Mouse (Mus musculus) gastrocnemius, adult 8-10 months (tissue): ENCODE data around the gene Sec61a2. TPM values are rescaled to one million over a fixed set of nuclear protein-coding genes. Genes with fewer than 3 reads are reported as not detected.

Source experiments
- DNase-seq, 2 experiments: peaks; one replicate each; pipeline ENCODE4 v3.0.0; 2022; ENCODE audit warnings: low spot score in 2 of 2
- total RNA-seq, 4 experiments: library from RNA; stranded (reverse); gene quantifications; 2 replicates each; pipeline ENCODE4 v1.2.4; 2022

Sec61a2 gene
- total RNA-seq: 10 to 100 TPM; 30.9 to 34.1 (median 33.6) TPM

DNA sequence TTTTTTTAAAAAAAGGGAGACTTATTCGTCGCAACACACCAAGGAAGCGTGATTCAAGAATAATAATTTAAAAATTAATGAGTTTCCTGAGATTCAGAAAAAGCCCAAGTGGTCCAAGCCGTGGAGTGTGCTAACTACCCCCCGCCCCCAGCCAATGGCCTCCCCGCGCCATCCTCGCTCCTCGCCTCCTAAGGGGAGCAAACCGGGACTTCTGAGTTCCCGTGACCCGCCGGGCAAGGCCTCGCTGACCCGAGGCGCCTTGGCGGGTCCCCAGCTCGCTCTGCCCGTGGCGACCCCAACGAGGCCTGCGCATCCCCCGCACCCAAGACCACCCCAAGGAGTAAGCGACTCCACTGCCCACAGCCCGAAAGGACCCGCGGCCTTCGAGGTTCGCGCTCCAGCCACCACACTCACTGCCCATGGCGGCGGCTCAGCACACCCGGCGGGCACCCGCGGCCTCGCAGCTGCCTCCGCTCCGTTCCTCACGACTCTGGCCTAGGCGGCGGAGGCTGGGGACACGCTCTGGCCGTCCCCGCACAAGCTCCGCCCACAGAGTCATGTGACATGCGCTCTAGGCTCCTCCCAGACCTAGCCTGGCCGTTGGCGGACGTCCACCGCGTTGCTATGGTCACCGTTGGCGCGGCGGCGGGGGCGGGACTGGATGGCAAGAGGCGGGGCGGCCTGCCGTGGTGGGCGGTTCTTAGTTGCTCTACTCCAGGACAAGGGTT lies at the start of gene Sec61a2:
Gene Sec61a2, minus strand, starts transcription at position 590 of the 728 bp plus-strand sequence.
- DNase-seq: peak; percentile 98

DNA sequence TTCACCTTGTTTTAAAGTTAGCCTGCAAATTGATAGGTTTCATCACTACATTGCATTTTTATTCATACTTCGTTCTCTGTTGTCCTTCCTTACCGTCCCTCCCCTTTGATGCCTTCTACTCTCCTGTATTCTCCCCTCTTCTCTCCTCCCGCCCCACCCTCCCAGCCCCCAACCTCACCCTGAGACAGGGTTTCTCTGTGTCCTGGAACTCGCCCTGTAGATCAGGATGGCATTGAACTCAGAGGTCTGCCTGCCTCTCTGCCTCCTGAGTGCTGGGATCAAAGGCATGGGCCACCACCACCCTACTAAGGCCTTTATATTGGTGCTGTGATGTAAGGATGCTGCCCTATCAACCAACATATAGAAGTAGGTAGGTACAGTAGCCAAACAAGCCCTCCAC lies 47.8 kb upstream of the Sec61a2 start:
- no peak for DNase-seq

DNA sequence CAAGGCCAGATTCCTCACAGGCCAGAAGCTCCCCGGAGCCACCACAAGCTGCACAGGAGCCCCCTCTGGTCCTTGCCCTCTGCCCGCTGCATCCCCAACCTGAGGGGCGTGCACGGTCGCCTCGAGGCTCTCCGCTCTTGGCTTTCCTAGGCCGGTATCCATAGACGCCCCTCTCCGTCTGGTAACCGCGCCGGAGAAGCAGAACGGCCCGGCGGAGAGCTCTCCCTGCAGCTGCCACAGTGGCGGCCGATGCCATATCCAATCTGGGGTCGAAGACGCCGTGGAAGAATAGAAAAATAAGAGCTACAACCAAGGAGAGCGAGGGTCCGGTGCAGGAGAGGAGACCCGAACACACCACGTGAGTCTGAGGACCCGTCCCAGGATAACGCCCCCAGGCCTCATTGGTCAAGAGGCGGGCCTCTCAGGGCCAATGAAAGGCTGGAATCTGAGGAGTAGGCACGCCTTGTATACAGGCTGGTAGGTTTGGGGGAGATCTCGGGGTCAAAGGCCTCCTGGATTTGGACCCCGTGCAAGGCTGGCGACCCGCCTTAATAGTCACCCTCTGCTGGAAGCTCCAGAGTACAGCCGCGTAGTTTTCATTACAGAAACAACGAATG lies 47.3 kb upstream of the Sec61a2 start, which contains the start of gene Dhtkd1:
Gene Dhtkd1, minus strand, starts transcription at position 377 of the 617 bp plus-strand sequence.
- DNase-seq: peak; percentile 23 to 56

DNA sequence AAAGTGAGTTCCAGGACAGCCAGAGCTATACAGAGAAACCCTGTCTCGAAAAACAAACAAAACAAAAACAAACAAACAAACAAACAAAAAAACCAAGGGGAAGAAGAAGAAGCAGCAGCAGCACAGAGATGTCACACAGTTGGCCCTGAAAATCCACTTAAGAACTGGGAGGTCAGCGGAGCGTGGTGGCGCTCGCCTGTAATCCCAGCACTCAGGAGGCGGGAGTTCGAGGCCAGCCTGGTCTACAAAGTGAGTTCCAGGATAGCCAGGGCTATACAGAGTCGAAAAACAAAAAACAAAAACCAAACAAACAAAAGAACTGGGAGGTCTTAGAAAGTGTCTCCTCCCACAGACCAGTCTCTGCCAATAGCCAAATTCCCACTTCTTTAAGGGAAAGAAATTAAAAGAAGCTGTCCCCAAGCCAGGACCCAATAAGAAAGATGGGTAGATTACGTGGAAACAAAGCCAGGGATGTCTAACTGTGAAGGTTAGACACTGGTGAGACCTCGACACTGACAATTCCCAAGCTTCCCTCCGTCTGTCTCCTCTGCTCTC lies 46.7 kb upstream of the Sec61a2 start:
- DNase-seq: no peak

- no peak for DNase-seq
Observed at GRCm38 (mm10) chr2:5940936-5941335, 45.7 kb upstream of the Sec61a2 start.

GRCm38 (mm10) chr2:5939911-5940310 lies 44.7 kb upstream of the Sec61a2 start:
- no peak for DNase-seq

GRCm38 (mm10) chr2:5939319-5939718 lies 44.1 kb upstream of the Sec61a2 start:
- no peak for DNase-seq

GRCm38 (mm10) chr2:5936550-5936949 lies 41.3 kb upstream of the Sec61a2 start:
- no peak for DNase-seq

DNA sequence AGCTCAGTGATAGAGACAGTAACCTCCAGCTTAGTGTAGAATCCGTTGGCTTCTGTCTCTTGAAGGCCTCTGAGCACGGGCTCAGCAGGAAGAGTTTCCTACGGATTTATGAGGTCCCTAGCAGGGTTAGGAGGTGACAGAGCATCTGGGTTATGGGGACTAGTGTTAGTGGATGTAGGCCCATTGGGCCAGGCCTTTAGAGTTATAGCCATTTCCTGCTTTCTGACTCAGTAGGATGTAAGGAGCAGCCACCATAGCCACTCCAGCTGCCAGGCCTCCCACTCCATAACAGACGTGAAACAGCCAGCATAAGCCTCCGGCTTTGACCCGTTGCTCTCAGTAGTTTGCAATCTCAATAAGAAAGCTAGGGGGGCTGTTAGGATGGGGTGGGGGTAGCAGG lies 40.8 kb upstream of the Sec61a2 start:
- no peak for DNase-seq

- DNase-seq: no peak
Observed at GRCm38 (mm10) chr2:5934936-5935335, 39.7 kb upstream of the Sec61a2 start.

- no peak for DNase-seq
Observed at GRCm38 (mm10) chr2:5931938-5932337, 36.7 kb upstream of the Sec61a2 start.

DNA sequence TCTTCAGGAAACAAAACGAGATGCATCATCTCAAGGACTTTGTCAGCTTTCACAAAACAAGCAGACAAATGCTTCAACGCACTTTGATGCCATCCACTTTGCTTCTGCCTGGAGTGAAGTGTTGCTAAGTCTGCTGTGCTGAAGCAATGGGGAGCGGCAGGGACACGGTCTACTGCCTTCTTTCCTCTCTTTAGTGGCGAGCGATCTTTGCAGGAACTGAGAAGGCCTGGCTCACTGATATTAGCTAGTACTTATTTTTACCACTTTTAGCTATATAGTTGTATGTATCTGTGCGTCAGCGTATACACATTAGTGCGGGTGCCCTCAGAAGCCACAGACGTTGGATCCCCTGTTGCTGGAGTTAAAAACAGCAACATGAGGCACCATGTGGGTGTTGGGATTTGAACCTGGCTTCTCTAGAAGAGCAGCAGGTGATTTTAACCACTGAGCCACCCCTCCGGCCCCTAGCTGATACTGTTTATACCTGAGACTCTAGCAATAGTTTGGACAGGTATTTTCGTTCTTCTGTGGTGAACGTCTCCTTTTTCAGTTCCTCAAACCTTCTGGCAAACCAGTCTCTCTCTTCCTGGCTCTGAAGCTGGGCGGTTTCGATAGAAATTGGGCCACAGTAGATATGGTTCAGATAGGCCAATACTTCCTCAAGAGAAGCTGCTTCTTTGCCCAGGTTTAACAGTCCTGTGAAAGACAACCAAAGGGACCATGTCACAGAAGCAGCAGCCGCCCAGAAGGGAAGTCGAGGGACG lies 35.2 kb upstream of the Sec61a2 start:
- no peak for DNase-seq

- no peak for DNase-seq
Observed at GRCm38 (mm10) chr2:5929793-5930192, 34.6 kb upstream of the Sec61a2 start.

- no peak for DNase-seq
Observed at GRCm38 (mm10) chr2:5927481-5927880, 32.2 kb upstream of the Sec61a2 start.

GRCm38 (mm10) chr2:5923786-5924185 lies 28.6 kb upstream of the Sec61a2 start:
- DNase-seq: no peak

- no peak for DNase-seq
Observed at GRCm38 (mm10) chr2:5922823-5923222, 27.6 kb upstream of the Sec61a2 start.

DNA sequence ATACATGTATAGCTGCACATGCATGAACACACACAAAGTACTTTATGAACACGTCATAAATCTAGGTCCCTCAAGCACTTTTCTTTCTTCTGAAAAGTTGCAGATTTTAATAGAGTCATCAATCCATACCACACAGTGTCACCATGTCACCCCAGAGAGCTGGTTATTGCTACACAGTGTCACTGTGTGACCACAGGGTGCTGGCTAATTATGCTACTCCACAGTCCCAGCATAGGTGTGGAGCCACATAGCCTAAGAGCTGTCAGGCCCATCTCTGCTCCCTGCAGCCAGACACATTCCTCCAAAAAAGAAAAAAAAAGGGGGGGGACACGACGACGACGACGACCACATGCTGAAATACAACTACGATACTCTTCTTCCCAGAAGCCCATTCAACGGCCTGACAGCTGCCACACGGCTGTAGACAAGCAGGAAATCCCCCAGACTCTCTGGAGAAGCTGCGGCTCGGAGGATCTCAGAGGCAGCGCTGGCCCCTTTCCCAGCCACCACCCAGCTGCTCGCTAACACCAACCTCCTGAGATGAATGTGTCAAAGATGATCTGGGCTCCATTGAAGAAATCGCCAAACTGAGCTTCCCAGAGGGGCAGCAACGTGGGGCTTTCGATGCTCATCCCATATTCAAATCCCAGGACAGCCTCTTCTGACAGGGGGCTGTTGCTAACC lies 16.2 kb upstream of the Sec61a2 start:
- DNase-seq: no peak

DNA sequence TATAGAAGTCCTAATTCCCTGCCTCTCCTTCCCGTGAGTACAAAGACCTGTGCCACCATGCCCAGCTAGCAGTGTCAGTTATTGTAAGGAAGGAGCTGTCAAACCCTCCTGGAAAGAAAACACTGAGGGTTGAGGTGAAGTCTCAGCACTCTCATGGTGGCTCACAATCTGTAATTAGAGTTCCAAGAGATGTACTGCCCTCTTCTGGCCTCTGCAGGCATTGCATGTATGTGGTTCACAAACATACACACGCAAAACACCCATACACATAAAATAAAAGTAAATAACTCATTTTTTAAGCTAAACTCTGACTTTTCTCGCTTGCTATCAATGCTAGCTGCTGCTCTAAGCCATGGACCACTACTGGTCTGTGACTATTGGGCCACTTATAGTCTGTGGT lies 11.4 kb upstream of the Sec61a2 start:
- DNase-seq: peak in 1 of 2 experiments; percentile 10

- no peak for DNase-seq
Observed at GRCm38 (mm10) chr2:5906092-5906491, 10.9 kb upstream of the Sec61a2 start.

- no peak for DNase-seq
Observed at GRCm38 (mm10) chr2:5900145-5900544, 4.9 kb upstream of the Sec61a2 start.

DNA sequence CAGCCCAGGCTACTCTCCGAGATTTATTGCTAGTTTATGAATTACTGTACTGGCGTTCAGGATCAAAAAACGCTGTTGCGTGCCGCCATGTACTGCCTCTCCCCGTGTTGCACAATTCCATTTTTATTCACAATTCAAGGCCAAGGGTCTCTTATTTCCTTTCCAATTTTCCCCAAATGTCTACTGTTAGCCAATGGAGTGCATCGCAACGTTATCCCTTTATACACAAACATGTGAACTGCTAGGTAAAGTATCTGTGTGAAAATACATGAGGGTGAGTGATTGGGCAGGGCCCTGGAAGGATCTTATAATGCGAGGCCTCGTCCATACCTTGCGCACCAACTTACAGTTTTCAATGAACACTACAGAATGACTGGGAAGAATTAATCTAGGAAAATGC lies 936 bp downstream of the Sec61a2 start:
- DNase-seq: no peak
